Mouse (Mus musculus) CH12.LX (cell line): ENCODE data around the gene Baiap3. TPM values are rescaled to one million over a fixed set of nuclear protein-coding genes. Genes with fewer than 3 reads are reported as not detected.

ENCODE experiments used
- DNase-seq: peaks from one replicate; pipeline ENCODE4 v3.0.0-alpha.2; 2013; ENCODE audit errors: extremely low read depth
- H3K27ac ChIP-seq: 2 replicates; pipeline ENCODE4 v1.5.1; 2012; ENCODE audit warnings: low read depth, mild to moderate bottlenecking, control low read depth, moderate library complexity; ENCODE audit not compliant: insufficient read depth
- H3K27me3 ChIP-seq: replicated peaks from 2 replicates; pipeline ENCODE3; 2012; ENCODE audit warnings: inconsistent platforms
- H3K36me3 ChIP-seq, 2 experiments: replicated peaks in 1 of 2; 2 replicates each; pipeline versions ENCODE3 to v1.6.1; 2012; ENCODE audit warnings: inconsistent platforms in 1 of 2, low read length in 1 of 2, mild to moderate bottlenecking in 1 of 2, mixed read lengths in 1 of 2, moderate library complexity in 1 of 2; ENCODE audit not compliant: control insufficient read depth in 1 of 2, insufficient read depth in 1 of 2
- H3K4me1 ChIP-seq, 2 experiments: 2 replicates each; pipeline ENCODE4 v1.6.1; 2012; ENCODE audit warnings: inconsistent platforms in 1 of 2, moderate library complexity in 1 of 2; ENCODE audit not compliant: insufficient read depth in 2 of 2, control insufficient read depth in 1 of 2
- H3K4me2 ChIP-seq: 2 replicates; pipeline ENCODE4 v1.6.1; 2012; ENCODE audit warnings: low read depth, mild to moderate bottlenecking, control low read depth; ENCODE audit not compliant: poor library complexity, insufficient read depth, severe bottlenecking
- H3K4me3 ChIP-seq, 3 experiments: fragments of 150-350 bp in 1 of 3; sonication (generic) in 1 of 3; replicated peaks in 1 of 3; 2 replicates each; pipeline versions ENCODE3 to v1.5.1; 2011 to 2012; ENCODE audit warnings: low read depth in 2 of 3, low read length in 2 of 3, mild to moderate bottlenecking in 2 of 3, moderate library complexity in 2 of 3, control low read depth in 1 of 3, improper control_type of control experiment in 1 of 3, inconsistent platforms in 1 of 3, mixed read lengths in 1 of 3; ENCODE audit not compliant: poor library complexity in 1 of 3
- H3K79me2 ChIP-seq: replicated peaks from 2 replicates; pipeline ENCODE4 v1.6.1; 2012; ENCODE audit warnings: mild to moderate bottlenecking, moderate library complexity; ENCODE audit not compliant: control insufficient read depth, poor library complexity, insufficient read depth, severe bottlenecking; ENCODE audit errors: extremely low read depth
- H3K9ac ChIP-seq: 2 replicates; pipeline ENCODE4 v1.6.1; 2012; ENCODE audit warnings: low read depth, mild to moderate bottlenecking, control low read depth, moderate library complexity; ENCODE audit not compliant: insufficient read depth
- H3K9me3 ChIP-seq: replicated peaks from 2 replicates; pipeline ENCODE3; 2012; ENCODE audit warnings: low read length, inconsistent platforms, mixed read lengths
- BHLHE40 ChIP-seq: IDR thresholded peaks from 2 replicates; pipeline ENCODE4 v1.6.1; 2011; ENCODE audit warnings: mild to moderate bottlenecking, low read depth, low read length, improper control_type of control experiment
- CHD1 ChIP-seq: IDR thresholded peaks from 2 replicates; pipeline ENCODE4 v1.6.1; 2012; ENCODE audit warnings: low read depth, low read length, improper control_type of control experiment, inconsistent platforms
- E2F4 ChIP-seq: IDR thresholded peaks from 2 replicates; pipeline ENCODE4 v1.6.1; 2011; ENCODE audit warnings: low read depth, low read length, improper control_type of control experiment; ENCODE audit not compliant: insufficient replicate concordance
- ELF1 ChIP-seq: IDR thresholded peaks from 2 replicates; pipeline ENCODE4 v1.6.1; 2014; ENCODE audit warnings: low read depth, mild to moderate bottlenecking, inconsistent platforms, low read length, improper control_type of control experiment
- ETS1 ChIP-seq: conservative IDR thresholded peaks from 2 replicates; pipeline ENCODE4 v1.6.1; 2012; ENCODE audit warnings: low read depth, mild to moderate bottlenecking, inconsistent platforms, low read length, improper control_type of control experiment, moderate library complexity
- GABPA ChIP-seq: IDR thresholded peaks from 2 replicates; pipeline ENCODE4 v1.6.1; 2012; ENCODE audit warnings: low read depth, low read length, improper control_type of control experiment, inconsistent platforms; ENCODE audit not compliant: insufficient replicate concordance
- MAFK ChIP-seq: IDR thresholded peaks from 2 replicates; pipeline ENCODE4 v1.6.1; 2011; ENCODE audit warnings: low read length, improper control_type of control experiment; ENCODE audit not compliant: insufficient replicate concordance
- MAX ChIP-seq: IDR thresholded peaks from 2 replicates; pipeline ENCODE4 v1.6.1; 2011; ENCODE audit warnings: low read length, improper control_type of control experiment
- MXI1 ChIP-seq: IDR thresholded peaks from 2 replicates; pipeline ENCODE4 v1.6.1; 2011; ENCODE audit warnings: mild to moderate bottlenecking, low read depth, low read length, improper control_type of control experiment
- PAX5 ChIP-seq: IDR thresholded peaks from 2 replicates; pipeline ENCODE4 v1.6.1; 2012; ENCODE audit warnings: low read length, inconsistent platforms, mixed read lengths
- POLR2AphosphoS2 ChIP-seq: IDR thresholded peaks from 2 replicates; pipeline ENCODE4 v1.6.1; 2011; ENCODE audit warnings: low read depth, low read length, improper control_type of control experiment
- RAD21 ChIP-seq: IDR thresholded peaks from 2 replicates; pipeline ENCODE4 v1.6.1; 2011; ENCODE audit warnings: low read depth, mild to moderate bottlenecking, low read length, improper control_type of control experiment, moderate library complexity
- RCOR1 ChIP-seq: conservative IDR thresholded peaks from 2 replicates; pipeline ENCODE4 v1.6.1; 2012; ENCODE audit warnings: low read depth, mild to moderate bottlenecking, inconsistent platforms, low read length, improper control_type of control experiment
- SIN3A ChIP-seq: IDR thresholded peaks from 2 replicates; pipeline ENCODE4 v1.6.1; 2012; ENCODE audit warnings: low read length, improper control_type of control experiment, inconsistent platforms
- SMC3 ChIP-seq: IDR thresholded peaks from 2 replicates; pipeline ENCODE4 v1.6.1; 2011; ENCODE audit warnings: low read depth, low read length, improper control_type of control experiment
- TBP ChIP-seq: conservative IDR thresholded peaks from 2 replicates; pipeline ENCODE4 v1.6.1; 2011; ENCODE audit warnings: low read depth, low read length, improper control_type of control experiment
- TCF12 ChIP-seq: IDR thresholded peaks from 2 replicates; pipeline ENCODE4 v1.6.1; 2014; ENCODE audit warnings: low read depth, mild to moderate bottlenecking, inconsistent platforms, low read length, improper control_type of control experiment
- ZC3H11A ChIP-seq: IDR thresholded peaks from 2 replicates; pipeline ENCODE4 v1.6.1; 2012; ENCODE audit warnings: low read depth, mild to moderate bottlenecking, inconsistent platforms, low read length, improper control_type of control experiment
- dilution Hi-C: fragments of 300-500 bp; cut with MboI; formaldehyde crosslinking; loops from 2 replicates; pipeline ENCODE4 v1.14.3; 2020; ENCODE audit warnings: low sequenced_read_pairs; ENCODE audit not compliant: extremely low pct_unique_long_range_greater_than_20kb, extremely low pct_ligation_motif_present
- in situ Hi-C: fragments of 300-500 bp; cut with MboI; formaldehyde crosslinking; loops from 3 replicates; pipeline ENCODE4 v1.14.3; 2019; ENCODE audit warnings: low sequenced_read_pairs, low pct_ligation_motif_present, low pct_unique_long_range_greater_than_20kb, mixed read lengths
- polyA plus RNA-seq: library from polyadenylated mRNA; unstranded; fragments of >175 nt; gene quantifications from 2 replicates; pipeline ENCODE4 v1.2.1, GENCODE M21; 2012; ENCODE audit warnings: low read depth; ENCODE audit not compliant: insufficient read length
- total RNA-seq, 2 experiments: library from RNA; depleted of rRNA; stranded (reverse); fragments of 300-350 nt in 1 of 2; fragments of >200 nt in 1 of 2; gene quantifications; 2 replicates each; pipeline ENCODE4 v1.2.3; 2012 to 2014

Baiap3 gene
- total and polyA plus RNA-seq, 3 experiments = 0.19 to 0.21 TPM; not detected in 1

DNA sequence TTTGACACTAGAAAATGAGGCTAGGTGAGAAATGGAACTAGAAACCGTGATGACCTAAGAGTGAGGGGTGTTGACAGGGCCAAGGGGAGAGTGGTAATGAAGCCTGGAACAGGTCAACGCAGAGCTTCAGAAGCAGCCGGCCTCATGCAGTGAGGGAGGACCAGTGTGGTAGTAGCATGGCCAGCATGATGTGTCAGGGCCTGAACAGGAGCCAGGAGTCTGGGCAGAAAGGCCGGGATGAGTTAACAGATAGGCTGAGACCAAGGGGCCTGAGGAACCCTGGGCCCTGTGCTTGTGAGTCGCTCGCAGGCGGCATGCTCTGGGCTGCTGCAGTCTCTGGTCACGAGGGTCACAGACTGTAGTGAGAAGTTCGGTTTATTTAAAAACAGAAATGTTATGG, 37.2 kb downstream of the Baiap3 start:
- Histone ChIP-seq H3K4me1 (peaks cover 12 to 29% of the 10 kb centered on the region in 2 experiments), H3K79me2 (peaks cover 6% of the 10 kb centered on the region; the same call in 1 of the 2 replicates), H3K27ac (no peak overlapping the region), H3K9me3 (no peaks in the 10 kb centered on the region), H3K27me3 (no peaks in the 10 kb centered on the region), H3K36me3 (peaks cover 37 to 64% of the 10 kb centered on the region in 2 experiments), H3K4me3 (no peak overlapping the region), H3K9ac (no peak overlapping the region), H3K4me2 (no peak overlapping the region)
- TF ChIP-seq BHLHE40 (no peak), MXI1 (no peak)
- no peak for DNase-seq
- dilution Hi-C loops = no loop called here
- in situ Hi-C loops = no loop called here

DNA sequence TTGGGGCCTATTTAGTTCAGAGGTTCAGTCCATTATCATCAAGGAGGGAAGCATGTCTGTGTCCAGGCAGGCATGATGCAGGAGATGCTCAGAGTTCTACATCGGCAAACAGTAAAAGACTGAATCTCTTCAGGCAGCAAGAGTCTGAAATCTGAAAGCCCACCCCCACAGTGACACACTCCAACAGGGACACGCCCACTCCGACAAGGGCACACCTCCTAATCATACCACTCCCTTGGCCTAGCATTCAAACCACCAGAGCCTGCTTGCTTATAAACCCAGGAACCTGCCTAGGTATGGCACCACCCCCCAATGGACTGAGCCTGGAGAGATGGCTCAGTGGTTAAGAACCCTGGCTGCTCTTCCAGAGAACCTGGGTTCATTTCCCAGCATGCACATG, 40.7 kb downstream of the Baiap3 start:
- Histone ChIP-seq H3K4me2 (no peak overlapping the region), H3K9me3 (no peaks in the 10 kb centered on the region), H3K79me2 (no peaks in the 10 kb centered on the region), H3K4me3 (no peak overlapping the region), H3K9ac (no peak overlapping the region), H3K27ac (no peak overlapping the region), H3K27me3 (no peaks in the 10 kb centered on the region), H3K36me3 (peaks cover 58 to 86% of the 10 kb centered on the region in 2 experiments), H3K4me1 (peaks cover 4 to 19% of the 10 kb centered on the region in 2 experiments; a peak in 2 of 4 replicates)
- dilution Hi-C loops = no loop called here
- no peak for TF ChIP-seq TBP
- TF ChIP-seq PAX5 = no peak
- TF ChIP-seq TCF12 = no peak
- TF ChIP-seq SIN3A = no peak
- TF ChIP-seq ZC3H11A = no peak
- no peak for TF ChIP-seq POLR2AphosphoS2
- in situ Hi-C loops = no loop called here
- no peak for DNase-seq

GRCm38 (mm10) chr17:25211705-25212104, 44.5 kb downstream of the Baiap3 start:
- Histone ChIP-seq H3K27ac (no peak overlapping the region), H3K9me3 (no peaks in the 10 kb centered on the region), H3K9ac (no peak overlapping the region), H3K27me3 (no peaks in the 10 kb centered on the region), H3K4me3 (no peak overlapping the region), H3K36me3 (peaks cover 73 to 91% of the 10 kb centered on the region in 2 experiments), H3K4me1 (peaks cover 4 to 16% of the 10 kb centered on the region in 2 experiments; a peak in 2 of 4 replicates), H3K79me2 (no peaks in the 10 kb centered on the region), H3K4me2 (no peak overlapping the region)
- dilution Hi-C loops = no loop called here
- no peak for TF ChIP-seq ETS1
- TF ChIP-seq CHD1 = no peak
- no peak for TF ChIP-seq GABPA
- TF ChIP-seq E2F4 = no peak
- no peak for TF ChIP-seq MAFK
- TF ChIP-seq ELF1 = no peak
- TF ChIP-seq RAD21 = no peak
- no peak for TF ChIP-seq POLR2AphosphoS2
- no peak for TF ChIP-seq RCOR1
- no peak for TF ChIP-seq MAX
- no peak for TF ChIP-seq BHLHE40
- TF ChIP-seq ZC3H11A = no peak
- TF ChIP-seq SMC3 = no peak
- in situ Hi-C loops = no loop called here
- no peak for DNase-seq
